Comparison of ENCODE assay signal across 15 mouse cellular contexts in genomic region chr2:179336235-179336634, GRCm38 (mm10).
DNase-seq lines count a peak whose midpoint lies in the region; ATAC-seq lines count a peak whose summit lies in the region.
"Had no signal": no experiment of that assay in that cellular context is flagged by ENCODE, and none has a peak within 500 bp of the region (broad histone marks: within the 10 kb centered on the region; RNA-seq: fewer than 3 reads in every experiment).

No protein-coding gene starts in this region.

- no peaks in the 10 kb centered on the region for H3K36me3 ChIP-seq in neural tube, embryonic 11.5 days (ENCODE audit: control insufficient read depth, insufficient read depth, low read length)
- H3K36me3 ChIP-seq in hindbrain, embryonic 11.5 days (ENCODE audit: control insufficient read depth, insufficient read depth, low read length) = no peaks in the 10 kb centered on the region
- no peaks in the 10 kb centered on the region for H3K36me3 ChIP-seq in midbrain, embryonic 14.5 days (ENCODE audit: control insufficient read depth, insufficient read depth, low read length)
- no peaks in the 10 kb centered on the region for H3K36me3 ChIP-seq in liver, embryonic 11.5 days (ENCODE audit: control insufficient read depth, insufficient read depth, low read length)
- H3K36me3 ChIP-seq: embryonic facial prominence, embryonic 13.5 days; intestine, embryonic 15.5 days; limb, embryonic 15.5 days; midbrain, embryonic 12.5 days had no signal

- no peaks in the 10 kb centered on the region for H3K4me1 ChIP-seq in neural tube, embryonic 11.5 days (ENCODE audit: control insufficient read depth, insufficient read depth, low read length)
- no peaks in the 10 kb centered on the region for H3K4me1 ChIP-seq in hindbrain, embryonic 11.5 days (replicated peaks; ENCODE audit: control insufficient read depth, insufficient read depth, low read length)
- H3K4me1 ChIP-seq in midbrain, embryonic 14.5 days (ENCODE audit: control insufficient read depth, insufficient read depth, low read length) = peaks cover 7% of the 10 kb centered on the region; the same call in 1 of the 2 replicates
- H3K4me1 ChIP-seq in liver, embryonic 11.5 days (replicated peaks; ENCODE audit: control insufficient read depth, insufficient read depth, low read length) = no peaks in the 10 kb centered on the region
- H3K4me1 ChIP-seq: embryonic facial prominence, embryonic 13.5 days had no signal

- H3K9me3 ChIP-seq in neural tube, embryonic 11.5 days (ENCODE audit: control insufficient read depth, low read length) = no peaks in the 10 kb centered on the region
- H3K9me3 ChIP-seq in hindbrain, embryonic 11.5 days (ENCODE audit: control insufficient read depth, low read length) = no peaks in the 10 kb centered on the region
- no peaks in the 10 kb centered on the region for H3K9me3 ChIP-seq in midbrain, embryonic 14.5 days (ENCODE audit: control insufficient read depth, low read length)
- H3K9me3 ChIP-seq in liver, embryonic 11.5 days (ENCODE audit: control insufficient read depth, low read length) = no peaks in the 10 kb centered on the region
- H3K9me3 ChIP-seq: embryonic facial prominence, embryonic 13.5 days; intestine, embryonic 15.5 days; limb, embryonic 15.5 days; midbrain, embryonic 12.5 days had no signal

- peak; percentile 38 for DNase-seq in neural tube, embryonic 11.5 days (ENCODE audit: low spot score)
- DNase-seq in neural tube, embryonic 10.5 days (ENCODE audit: extremely low spot score, low spot score) = no peak
- peak; percentile 31 for DNase-seq in hindbrain, embryonic 11.5 days (ENCODE audit: low spot score)
- peak; percentile 58 for DNase-seq in midbrain, embryonic 14.5 days
- no peak for DNase-seq in B cell, adult 2 months
- no peak for DNase-seq in kidney, postnatal 36 days
- DNase-seq in liver, embryonic 11.5 days (ENCODE audit: low spot score) = no peak
- DNase-seq: adrenal gland, postnatal 36 days; cerebellum, adult 18-20 months; kidney, postnatal 25 days had no signal

- no peak overlapping the region for H3K27ac ChIP-seq in neural tube, embryonic 11.5 days (ENCODE audit: low read depth, low read length)
- no peak overlapping the region; the same call in 1 of the 2 replicates for H3K27ac ChIP-seq in hindbrain, embryonic 11.5 days (ENCODE audit: low read depth, low read length)
- H3K27ac ChIP-seq in midbrain, embryonic 14.5 days (replicated peaks; ENCODE audit: low read depth, low read length) = 0 out of 2 replicates have a peak overlapping the region, but pooled peaks have one; percentile 26
- H3K27ac ChIP-seq in liver, embryonic 11.5 days (ENCODE audit: low read depth, low read length) = no peak overlapping the region
- H3K27ac ChIP-seq: embryonic facial prominence, embryonic 13.5 days; intestine, embryonic 15.5 days; limb, embryonic 15.5 days; midbrain, embryonic 12.5 days had no signal

- no peak overlapping the region for H3K9ac ChIP-seq in neural tube, embryonic 11.5 days (ENCODE audit: low read length)
- H3K9ac ChIP-seq in hindbrain, embryonic 11.5 days (ENCODE audit: low read depth, low read length) = no peak overlapping the region
- H3K9ac ChIP-seq in midbrain, embryonic 14.5 days (replicated peaks; ENCODE audit: low read length) = no peak overlapping the region
- no peak overlapping the region for H3K9ac ChIP-seq in liver, embryonic 11.5 days (ENCODE audit: low read depth, low read length)
- H3K9ac ChIP-seq: embryonic facial prominence, embryonic 13.5 days; intestine, embryonic 15.5 days; limb, embryonic 15.5 days; midbrain, embryonic 12.5 days had no signal

- 4% methylated on average over 1 of the region's 1 CpGs for WGBS in neural tube, embryonic 11.5 days
- 17% methylated on average over 1 of the region's 1 CpGs for WGBS in hindbrain, embryonic 11.5 days
- WGBS in midbrain, embryonic 14.5 days = 13% methylated on average over 1 of the region's 1 CpGs
- WGBS in liver, embryonic 11.5 days = 19% methylated on average over 1 of the region's 1 CpGs

- no peak overlapping the region for H3K4me2 ChIP-seq in neural tube, embryonic 11.5 days (ENCODE audit: low read depth)
- H3K4me2 ChIP-seq in hindbrain, embryonic 11.5 days (replicated peaks; ENCODE audit: low read depth, low read length) = no peak overlapping the region
- H3K4me2 ChIP-seq in midbrain, embryonic 14.5 days (ENCODE audit: low read length) = no peak overlapping the region
- H3K4me2 ChIP-seq in liver, embryonic 11.5 days = no peak overlapping the region
- H3K4me2 ChIP-seq: embryonic facial prominence, embryonic 13.5 days; intestine, embryonic 15.5 days; limb, embryonic 15.5 days; midbrain, embryonic 12.5 days had no signal

- H3K27me3 ChIP-seq in neural tube, embryonic 11.5 days (ENCODE audit: control insufficient read depth, insufficient read depth, low read length) = no peaks in the 10 kb centered on the region
- H3K27me3 ChIP-seq in hindbrain, embryonic 11.5 days (ENCODE audit: control insufficient read depth, insufficient read depth, low read length) = no peaks in the 10 kb centered on the region
- no peaks in the 10 kb centered on the region for H3K27me3 ChIP-seq in midbrain, embryonic 14.5 days (ENCODE audit: control insufficient read depth, insufficient read depth, low read length)
- no peaks in the 10 kb centered on the region for H3K27me3 ChIP-seq in liver, embryonic 11.5 days (replicated peaks; ENCODE audit: control insufficient read depth, insufficient read depth, low read length)
- H3K27me3 ChIP-seq: embryonic facial prominence, embryonic 13.5 days; intestine, embryonic 15.5 days; limb, embryonic 15.5 days; midbrain, embryonic 12.5 days had no signal

- no peak for ATAC-seq in neural tube, embryonic 11.5 days (ENCODE audit: insufficient read depth, low FRiP score, low TSS enrichment)
- peak; percentile 68 for ATAC-seq in hindbrain, embryonic 11.5 days (ENCODE audit: low FRiP score)
- ATAC-seq in midbrain, embryonic 14.5 days (ENCODE audit: low FRiP score, low TSS enrichment) = no peak
- no peak for ATAC-seq in activated CD4-positive, CD25-positive, alpha-beta regulatory T cell, adult 4 months
- no peak for ATAC-seq in liver, embryonic 11.5 days (replicated peaks; ENCODE audit: low FRiP score)
- ATAC-seq: intestine, embryonic 15.5 days had no signal

- H3K4me3 ChIP-seq in neural tube, embryonic 11.5 days (ENCODE audit: low read depth, low read length) = no peak overlapping the region
- no peak overlapping the region for H3K4me3 ChIP-seq in hindbrain, embryonic 11.5 days (ENCODE audit: low read depth, low read length)
- no peak overlapping the region for H3K4me3 ChIP-seq in midbrain, embryonic 14.5 days (replicated peaks; ENCODE audit: low read depth, low read length)
- no peak overlapping the region for H3K4me3 ChIP-seq in liver, embryonic 11.5 days (ENCODE audit: low read depth, low read length)
- H3K4me3 ChIP-seq: embryonic facial prominence, embryonic 13.5 days; intestine, embryonic 15.5 days; limb, embryonic 15.5 days; midbrain, embryonic 12.5 days had no signal

Comparison
In these comparisons a context has a peak if more than half of its experiments do, and no peak if none do; other contexts are left out.
1. DNase-seq: peak in neural tube, embryonic 11.5 days (single experiment), hindbrain, embryonic 11.5 days (single experiment) and midbrain, embryonic 14.5 days (single experiment); none in neural tube, embryonic 10.5 days (single experiment), B cell, adult 2 months (0 of 2), kidney, postnatal 36 days (0 of 2) and liver, embryonic 11.5 days (single experiment).